Mouse (Mus musculus) thymus, adult 18-20 months (tissue): ENCODE data around the gene Smtn.

Source experiments
- DNase-seq, 2 experiments: peaks; one replicate each; pipeline ENCODE4 v3.0.0; 2022; ENCODE audit warnings: mixed read lengths in 2 of 2

Gene Smtn

DNA sequence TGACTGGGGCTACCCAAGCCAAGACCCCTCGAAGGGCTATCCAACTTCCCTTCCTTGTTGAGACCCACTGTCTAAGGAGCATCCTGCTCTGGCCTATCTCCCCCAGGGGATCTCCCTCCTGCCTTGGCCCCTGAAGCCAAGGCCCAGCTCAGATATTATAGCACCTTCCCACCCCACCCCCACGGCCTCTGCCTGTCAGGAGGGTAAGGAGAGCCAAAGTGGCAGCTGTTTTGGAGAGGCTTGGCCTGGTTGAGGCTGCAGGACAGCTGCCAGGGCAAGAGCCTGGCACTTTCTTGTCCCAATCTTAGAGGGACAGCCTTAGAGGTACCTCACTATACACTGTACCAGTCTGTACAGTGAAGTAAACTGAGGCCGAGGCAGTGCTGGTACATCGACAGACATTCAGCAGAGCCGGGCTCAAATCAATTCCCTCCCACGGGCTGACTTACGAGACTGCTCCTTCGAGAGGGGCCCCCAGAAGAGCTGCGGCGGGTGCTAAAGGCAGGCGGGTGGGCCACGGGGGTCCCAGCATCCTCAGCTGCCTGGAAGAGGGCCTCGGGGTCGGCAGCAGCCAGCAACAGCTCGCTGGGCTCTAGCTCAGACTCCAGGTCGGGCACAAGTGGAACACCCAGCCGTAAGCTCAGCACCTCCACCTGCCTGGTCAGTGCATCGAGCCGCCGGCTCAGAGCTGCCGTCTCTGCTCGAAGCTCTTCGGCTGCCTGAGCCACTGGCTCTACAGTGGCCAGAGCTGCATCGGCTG lies 13.3 kb downstream of the Smtn start:
- DNase-seq: no peak

DNA sequence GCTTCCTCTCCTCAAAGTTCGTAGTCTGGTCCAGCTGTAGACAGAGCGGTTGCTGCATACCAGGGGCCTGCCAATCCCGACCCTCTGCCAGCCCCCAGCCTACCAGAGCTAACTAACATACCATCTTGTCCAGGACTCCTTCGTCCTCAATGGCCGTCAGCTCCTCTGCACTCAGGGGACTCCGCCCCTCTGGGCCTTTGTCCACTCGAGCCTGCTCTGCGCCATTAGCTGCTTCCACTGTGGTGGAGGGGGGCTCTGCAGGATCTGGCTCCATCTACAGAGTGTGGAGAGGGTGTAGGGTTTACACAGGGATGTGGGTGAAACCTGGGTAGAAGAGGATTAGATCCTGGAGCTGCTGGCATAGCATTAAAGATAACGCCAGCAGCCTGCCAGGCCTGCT lies 14.2 kb downstream of the Smtn start:
- no peak for DNase-seq

DNA sequence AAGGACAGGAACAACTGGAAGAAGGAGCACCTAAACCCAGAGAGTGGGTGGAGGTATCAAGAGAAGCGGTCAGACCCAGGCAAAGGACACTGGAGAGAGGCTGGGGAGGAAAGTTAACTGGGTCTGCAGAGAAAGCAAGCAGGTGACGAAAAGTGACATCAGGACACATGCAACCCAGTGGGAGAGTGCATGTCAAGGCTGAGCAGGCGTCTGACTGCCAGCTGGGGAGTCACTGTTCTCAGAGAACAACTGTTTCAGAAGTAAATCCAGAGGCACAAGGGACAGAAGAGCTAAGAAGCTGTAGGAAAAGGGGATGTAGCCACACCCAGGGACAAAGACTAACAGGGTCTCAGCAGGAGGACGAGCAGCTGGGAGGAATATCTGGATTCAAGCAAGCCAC lies 14.9 kb downstream of the Smtn start:
- DNase-seq: no peak

DNA sequence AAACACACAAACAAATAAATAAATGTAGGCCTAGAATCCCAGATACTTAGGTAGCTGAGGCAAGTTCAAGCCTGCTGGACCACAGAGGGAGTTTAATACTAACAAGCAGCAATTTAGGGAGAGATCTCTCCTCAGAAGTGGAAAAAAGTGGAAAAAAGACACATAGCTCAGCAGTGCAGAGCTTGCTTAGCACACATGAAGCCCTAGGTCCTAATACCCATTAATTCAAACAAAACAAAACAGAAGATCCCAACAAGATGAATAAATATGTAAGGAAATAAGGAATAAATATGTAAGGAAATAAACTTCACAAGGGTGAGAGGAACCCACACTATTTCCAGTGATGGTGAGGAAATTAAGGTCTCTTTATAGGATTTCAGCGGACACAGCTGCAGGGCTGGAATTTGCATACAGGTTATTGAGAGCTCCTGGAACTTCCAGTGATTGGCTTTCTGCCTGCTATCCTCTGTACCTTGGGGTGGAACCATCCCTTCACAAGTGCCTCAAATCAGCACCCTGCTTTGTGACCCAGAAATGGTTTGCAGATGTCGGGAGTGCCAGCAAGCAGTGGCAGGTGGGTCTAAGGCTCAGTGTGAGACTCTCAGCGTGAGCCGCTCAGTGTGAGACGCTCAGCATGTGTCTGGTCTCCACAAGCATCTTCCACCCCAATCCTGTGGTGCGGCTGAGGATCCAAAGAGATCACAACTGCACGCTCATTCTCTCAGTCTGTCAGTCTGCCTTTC lies 16.4 kb downstream of the Smtn start:
- DNase-seq: no peak

DNA sequence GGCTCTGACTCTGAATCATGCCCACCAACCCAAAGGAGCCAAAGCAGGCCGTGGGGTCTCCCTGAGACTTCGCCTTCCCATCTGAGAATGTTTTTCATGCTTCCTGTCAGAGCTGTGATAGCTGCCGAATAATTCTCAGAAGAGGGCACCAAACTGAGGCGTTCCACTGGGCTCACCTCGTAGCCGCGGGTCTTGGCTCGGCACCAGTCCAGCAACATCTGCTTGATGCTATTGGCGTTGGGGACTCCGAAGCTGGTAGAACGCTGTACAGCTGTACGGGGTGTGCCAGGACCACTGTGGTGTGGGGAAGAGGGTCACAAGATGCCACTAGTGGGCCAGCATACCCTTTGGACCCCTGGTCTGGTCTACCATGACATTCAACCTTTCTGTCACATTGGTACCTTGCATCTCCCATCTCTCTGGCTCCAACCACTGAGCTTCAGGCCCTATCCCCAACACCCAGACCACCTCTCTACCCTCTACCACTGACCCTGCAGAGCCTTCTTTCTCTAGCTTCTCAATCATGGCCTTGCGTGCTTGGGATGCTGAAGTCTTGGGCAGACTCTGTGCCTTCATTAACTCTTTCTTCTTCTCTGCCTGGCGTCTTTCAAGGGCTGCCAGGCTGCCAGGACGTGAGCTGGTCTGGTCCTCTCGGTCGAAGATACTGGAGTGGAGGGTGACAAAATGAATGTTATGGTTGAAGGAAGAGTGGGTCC lies 18.0 kb downstream of the Smtn start:
- no peak for DNase-seq

DNA sequence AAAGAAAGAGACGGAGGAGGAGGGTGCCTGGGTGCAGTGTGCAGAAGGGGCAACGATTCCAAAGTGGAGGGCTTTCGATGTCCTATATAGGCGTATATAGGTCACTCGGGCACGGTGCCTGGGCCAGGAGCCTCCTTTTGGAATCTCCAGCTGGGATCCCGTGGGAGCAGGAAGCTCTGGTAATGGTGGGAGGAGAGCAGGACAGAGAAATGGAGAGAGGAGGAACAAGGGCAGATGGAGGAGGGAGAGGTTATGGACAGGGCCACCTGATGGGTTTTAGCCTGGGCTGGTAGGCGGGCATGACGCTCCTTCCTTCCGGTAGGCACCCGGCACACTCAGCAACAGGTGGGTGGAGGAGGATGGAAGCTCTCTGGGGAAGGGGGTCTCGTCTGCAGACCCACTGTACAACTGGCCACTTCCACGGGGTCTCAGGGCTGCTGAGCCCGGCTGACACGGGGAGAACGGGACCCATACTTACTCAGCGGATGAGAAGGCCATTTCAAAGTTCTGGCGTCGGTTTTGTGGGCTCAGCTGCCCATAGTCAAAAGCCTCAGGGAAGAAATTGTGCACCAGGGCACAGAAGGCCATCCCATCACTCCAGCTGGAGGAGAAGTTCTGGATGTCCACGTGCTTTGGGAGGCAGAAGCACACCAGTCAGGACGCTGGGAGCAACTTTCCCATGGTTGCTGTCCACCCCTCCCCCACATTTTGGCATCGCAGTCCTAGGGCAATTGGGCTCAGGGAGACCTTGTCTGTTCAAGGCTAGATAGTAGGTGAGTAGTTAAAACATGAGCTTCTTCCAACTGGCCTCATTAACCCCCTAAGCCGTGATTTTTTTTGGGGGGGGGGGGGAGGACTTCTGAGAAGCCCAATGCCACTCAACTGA lies 18.8 kb downstream of the Smtn start:
- no peak for DNase-seq

DNA sequence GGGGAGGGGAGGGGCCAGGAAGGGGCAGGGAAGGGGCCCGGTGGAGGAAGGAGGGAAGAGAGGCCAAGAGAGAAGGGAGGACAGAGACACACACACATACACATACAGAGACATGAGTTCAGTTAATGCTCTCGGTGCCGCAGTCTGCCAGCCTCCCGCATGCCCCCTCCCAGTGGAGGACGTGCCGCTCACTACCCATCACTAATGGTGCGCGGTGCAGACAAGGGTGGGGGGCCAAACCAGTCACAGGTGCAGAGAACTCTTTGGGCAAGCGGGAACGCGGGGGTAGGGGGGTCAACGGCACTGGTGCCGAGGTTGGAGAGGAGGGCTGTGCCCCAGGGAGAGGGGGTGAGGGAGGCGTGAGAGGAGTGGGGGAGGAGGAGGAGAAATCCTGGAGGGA lies 19.5 kb downstream of the Smtn start:
- DNase-seq: no peak

DNA sequence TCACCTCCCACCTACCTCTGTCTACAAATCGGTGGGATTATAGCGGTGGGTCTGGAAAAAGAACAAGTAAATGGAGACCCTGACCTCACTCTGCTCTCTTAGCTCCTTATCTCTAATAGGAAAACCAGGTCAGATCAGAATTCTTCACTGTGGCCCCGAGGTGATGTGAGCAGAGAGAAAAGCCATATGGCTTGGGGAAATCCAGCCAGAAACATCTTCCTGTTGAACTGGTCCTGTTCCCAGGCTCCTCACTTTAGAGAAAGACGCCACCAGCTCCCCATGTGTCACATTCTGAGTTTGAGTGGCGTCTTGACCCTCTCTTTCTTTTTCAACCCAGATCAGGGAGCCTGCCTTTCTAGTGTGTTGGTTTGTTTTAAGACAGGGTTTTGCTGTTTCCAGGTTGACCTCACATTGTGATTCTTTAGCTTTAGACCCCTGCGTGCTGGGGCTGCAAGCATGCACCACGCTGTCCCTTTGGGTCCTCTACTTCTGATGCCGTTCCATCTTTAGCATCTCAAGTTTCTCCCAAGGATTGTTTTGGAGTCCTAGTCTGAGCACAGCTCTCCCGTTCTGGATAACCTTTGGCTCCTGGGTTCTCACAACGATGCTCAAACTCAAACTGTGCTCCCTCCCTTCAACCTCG lies 20.5 kb downstream of the Smtn start:
- no peak for DNase-seq

DNA sequence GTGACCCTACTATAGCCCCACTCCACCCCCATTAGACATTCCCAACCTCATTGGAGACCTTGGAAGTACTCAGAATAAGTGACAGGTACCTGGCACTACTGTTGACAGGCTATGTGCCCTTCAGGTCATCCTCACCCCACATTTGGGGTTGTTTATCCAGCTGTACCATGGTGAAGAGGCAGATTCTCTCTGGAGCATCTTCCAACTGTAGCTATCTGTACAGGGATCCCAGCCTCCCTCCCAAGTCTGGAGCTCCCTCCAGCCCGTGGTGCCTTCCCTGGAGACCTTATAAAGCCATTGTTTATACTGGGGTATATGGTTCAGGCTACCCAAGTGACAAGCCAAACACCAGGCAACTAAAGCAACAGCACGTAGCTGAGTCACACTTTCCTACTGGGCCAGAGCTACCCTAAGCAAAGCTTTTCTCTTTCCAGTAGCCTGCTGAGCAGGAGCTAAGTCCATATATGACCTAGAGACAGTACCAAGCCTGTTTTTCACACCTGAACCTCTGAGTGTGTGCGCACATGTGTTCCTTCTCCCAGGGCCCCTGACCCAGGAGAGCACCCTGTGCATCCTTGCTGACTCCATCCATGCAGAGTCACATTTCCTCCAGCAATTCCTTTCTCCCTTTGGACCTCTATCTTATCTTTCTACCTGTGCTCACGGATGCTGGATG lies 21.2 kb downstream of the Smtn start:
- no peak for DNase-seq

DNA sequence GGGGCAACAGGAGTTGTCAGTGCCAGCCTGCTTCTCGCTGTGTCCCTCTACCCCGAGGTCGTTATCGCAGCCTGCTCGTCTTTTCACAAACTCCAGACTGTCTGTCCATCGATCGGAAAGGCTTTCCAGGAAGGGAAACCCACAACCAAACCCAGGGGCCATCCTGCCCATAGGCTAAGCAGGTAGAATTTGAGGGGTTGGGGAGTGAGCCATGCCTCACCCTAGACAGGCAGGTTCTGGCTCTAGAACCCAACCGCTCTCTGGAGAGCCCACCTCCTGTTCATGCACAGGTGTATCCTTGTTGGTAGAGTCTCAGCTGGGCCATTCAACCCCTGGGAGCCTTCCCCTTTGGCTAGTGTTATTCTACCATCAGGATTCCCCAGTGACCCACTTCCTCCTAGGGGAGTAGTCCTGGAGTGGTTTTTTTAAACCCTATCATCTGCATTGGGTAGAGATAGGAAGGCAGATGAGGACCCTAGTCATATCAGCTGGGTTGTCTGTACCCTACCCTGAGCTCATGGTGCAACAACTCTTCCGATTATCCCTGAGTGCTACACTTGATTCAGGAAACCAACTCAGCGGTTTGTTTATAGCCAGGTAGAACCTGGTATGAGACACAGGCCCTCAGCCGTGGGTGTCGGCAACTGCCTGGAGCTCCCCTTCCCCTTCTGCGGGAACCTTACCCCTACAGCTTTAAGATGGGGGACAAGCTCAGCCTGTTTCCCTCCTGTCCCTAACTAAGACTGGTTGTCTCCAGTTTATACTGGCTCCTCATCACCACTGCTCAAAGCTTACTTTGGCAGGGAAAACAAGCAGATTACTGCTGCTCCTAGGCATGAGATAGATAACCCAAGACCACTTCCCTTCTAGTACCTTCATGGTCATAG lies 22.3 kb downstream of the Smtn start:
- DNase-seq: no peak

DNA sequence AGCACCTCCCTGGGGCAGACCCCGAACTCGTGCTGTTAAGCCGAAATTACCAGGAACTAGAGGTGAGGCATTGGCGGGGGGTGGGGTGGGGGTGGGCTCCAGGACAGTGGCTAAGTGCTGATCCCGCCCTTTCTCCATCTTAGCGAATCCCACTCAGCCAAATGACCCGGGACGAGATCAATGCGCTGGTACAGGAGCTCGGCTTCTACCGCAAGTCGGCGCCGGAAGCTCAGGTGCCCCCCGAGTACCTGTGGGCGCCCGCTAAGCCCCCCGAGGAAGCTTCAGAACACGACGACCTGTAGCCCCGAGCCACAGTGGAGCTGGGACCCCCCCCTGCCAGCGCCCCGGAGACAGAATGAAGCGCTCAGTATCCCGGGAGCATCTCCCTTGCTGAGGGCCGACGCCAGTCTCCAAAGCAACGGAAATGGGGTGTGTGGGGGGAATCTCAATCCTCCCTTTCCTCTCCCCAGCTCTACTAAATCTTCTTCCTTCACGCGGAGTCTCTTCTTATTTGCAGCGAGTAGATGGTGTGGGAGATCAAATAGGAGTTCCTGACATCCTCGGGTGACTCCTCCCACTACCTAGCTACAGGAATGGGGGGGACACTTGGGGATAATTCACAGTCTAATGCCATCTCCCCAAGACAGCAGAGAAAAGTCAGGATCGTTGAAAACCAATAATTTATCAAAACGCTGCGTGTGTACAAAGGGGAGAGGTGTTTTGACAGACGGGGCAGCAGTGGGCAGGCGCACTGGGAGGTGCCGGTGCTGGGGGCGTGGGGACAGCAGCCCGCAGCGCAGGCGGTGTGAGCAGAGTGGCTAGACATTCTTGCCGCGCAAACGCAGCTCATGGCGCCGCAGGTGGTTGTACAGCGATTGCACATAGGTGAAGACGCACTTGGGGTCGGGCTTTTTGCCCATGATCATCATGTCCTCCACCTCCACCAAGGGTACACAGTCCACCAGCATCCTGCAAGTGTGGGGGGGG lies 23.3 kb downstream of the Smtn start:
- no peak for DNase-seq

DNA sequence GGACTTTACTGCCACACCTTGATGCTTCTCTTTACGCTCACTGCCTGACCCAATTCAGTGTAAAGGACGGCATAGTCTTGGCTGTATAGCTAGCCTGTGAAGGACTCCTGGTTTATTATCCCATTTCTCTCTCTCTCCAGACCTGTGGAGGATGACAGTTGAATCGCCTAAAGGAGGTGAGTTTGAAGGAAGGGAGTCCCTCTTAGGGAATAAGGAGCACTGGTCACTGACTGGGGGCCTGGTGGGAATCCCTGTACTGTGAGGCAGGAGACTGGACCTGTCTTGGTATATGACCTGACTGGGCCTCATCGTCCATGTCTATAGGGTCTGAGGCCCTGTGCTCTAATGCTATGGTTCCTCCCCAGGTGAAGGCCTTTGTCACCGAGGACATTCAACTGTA lies 24.3 kb downstream of the Smtn start:
- no peak for DNase-seq

DNA sequence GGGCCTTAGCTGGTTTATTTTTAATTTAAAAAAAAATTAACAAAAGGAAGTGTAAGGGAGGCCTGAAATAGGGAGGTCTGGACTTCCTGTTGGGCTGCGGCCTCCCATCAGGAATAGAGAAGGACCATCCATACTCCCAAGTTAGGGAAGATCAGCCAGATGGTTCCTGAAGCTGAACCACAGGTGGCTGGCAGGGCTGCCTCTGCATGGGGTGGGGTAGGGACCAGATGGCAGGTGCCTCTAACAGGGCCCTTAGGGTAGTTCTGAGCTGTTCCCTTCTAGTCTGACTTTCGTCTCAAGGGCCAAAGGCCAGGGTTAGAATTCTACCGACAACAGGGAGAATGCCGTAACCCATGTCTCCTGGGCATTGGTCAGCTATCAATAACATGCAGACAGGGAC lies 24.8 kb downstream of the Smtn start:
- no peak for DNase-seq

DNA sequence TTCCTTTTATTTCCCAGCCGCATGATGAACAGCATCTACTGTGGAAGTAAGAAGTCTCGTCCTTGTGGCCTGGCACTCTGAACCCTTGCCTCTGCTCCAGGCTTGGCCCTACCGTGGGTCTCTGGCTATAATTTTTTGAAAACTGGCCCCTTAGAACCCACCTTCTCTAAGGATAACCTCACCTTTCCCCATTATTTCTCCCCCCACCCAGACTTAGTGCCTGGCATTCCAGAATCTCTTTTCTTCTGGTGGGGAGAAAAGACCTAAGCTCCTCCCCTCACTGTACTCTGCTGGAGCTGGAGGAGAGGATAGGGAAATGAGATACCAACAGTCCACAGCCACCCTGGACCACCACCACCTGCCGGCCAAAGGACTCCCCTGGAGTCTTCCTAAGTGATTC lies 25.2 kb downstream of the Smtn start:
- no peak for DNase-seq

DNA sequence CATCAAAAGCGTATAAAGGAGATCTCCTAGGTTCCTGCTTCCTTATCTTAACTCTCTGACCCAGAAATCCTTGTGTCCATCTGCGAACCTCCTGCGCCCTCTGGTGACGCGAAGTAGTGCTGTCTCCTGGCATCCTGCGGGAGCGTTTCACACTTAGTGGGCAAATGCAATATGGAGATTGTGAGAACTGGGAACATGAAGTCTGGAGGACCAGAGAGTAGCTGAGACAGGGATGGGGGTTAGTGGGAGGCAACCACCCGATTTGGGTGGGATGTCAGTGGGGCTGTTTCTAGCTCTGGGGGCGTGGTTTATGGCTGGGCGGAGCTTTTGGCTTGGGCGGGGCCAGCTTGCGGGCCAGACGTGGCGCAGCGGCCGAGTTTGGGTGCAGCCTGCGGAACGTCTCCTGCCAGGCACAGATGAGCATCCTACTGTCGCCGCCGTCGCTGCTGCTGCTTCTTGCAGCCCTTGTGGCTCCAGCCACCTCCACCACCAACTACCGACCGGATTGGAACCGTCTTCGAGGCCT lies 25.8 kb downstream of the Smtn start, which contains the start of gene Selenom:
Gene Selenom, plus strand, starts transcription at position 156 of the 526 bp plus-strand sequence.
- DNase-seq: peak; percentile 60 to 64

DNA sequence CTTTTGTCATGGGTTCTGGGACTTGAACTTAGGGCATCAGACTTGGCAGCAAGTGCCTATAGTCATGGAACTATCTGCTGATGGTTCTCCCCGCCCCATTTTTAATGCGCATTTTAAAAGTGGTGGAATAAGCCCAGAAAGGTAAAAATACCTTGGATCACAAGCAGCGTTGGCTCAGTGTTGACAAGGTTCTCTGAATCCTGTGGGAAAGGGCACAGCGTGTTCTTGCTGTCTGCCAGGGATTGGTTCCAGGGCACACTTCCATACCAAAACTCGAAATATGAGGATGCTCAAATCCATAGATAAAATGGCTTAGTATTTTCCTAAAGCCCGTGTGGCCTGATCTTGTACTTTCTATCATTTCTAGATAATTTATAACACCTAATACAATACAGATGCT lies 27.1 kb downstream of the Smtn start:
- DNase-seq: no peak

DNA sequence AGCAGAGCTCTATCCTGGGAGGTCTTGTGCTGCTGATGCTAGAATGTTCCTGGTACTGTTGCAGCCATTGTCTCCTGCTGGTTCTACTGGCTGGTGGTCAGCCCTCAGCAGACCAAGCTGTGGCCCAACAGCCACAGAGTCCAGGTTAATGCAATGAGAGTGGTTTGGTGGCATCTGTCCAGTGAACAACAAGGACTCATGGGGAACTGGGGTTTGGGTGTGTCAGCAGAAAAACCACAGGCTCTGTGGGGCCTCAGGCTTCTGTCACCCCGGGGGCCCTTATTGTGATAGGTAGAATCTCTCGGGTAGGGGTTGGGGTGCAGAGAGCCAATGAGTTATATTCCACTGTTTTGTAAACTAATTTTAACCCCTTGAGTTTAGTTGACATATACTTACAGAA lies 30.1 kb downstream of the Smtn start:
- DNase-seq: no peak

DNA sequence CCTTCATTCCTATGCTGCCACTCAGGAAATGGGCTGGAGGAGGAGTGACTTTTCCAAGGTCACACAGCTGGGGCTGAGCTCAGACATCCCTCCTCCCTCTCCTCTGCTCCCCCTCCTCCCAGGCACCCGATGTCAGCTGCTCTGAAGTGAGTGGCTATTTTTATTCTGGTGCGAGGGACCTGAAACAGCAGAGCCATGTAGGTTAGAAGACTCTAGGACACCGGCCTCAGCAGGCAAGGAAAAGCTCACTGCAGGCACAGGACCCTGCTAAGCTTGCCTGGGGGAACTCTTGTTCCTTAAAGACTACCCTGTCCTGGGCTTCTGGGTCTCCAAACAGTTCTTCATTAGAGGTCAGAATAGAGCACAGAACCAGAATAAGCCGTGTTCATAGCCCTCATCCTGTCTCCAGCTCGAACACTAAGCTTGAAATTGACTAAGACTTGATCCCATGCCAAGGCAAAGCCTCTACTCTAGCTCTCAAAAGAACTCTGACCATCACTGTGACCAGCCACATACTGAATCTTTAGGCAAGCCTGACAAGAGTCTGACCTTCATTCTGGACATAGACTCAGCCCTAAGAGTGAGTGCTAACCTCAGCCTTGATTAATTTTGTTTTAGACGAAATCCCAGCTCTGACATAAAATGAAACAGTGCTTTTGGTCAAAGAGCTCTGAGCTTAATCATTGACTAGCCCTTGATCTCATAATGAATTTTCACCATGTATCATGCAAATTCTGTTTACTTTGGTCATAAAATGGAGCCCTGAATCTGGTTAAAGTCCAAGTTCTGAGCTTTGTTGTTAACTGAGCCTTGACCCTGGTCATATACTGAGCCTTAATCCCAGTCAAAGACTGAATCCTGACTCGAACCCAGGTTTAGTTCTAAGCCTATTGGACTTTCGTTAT lies 31.0 kb downstream of the Smtn start:
- no peak for DNase-seq
